Mouse (Mus musculus) regulatory T cell (primary cell): ENCODE data around the gene Foxe3.

Experiments
- in situ Hi-C: fragments of 300-600 bp; cut with MboI, MseI; formaldehyde crosslinking; loops from one replicate; pipeline ENCODE4 v1.15.1; 2025; ENCODE audit warnings: high pct_unique_total_duplicates

The Foxe3 gene

DNA sequence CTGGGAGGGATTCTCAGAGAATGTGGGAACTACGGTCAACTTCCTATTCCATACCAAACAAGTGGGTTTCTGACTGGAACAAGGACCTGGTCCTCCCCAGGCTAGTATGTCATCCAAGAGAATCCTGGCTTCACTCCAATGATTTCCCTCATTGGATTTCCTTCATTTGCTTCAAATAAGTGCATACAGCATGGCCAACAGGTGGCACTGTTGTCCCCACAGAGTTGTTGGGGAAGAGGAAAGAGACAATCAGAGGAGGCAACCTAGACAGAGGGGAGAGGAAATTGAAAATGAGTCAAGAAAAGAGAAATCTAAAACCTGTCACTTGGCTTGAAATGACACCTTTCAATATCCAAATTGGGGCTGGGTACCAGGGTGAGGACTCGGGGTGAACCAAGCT is 8.7 kb downstream of the Foxe3 start:
- in situ Hi-C loops: no loop called here

DNA sequence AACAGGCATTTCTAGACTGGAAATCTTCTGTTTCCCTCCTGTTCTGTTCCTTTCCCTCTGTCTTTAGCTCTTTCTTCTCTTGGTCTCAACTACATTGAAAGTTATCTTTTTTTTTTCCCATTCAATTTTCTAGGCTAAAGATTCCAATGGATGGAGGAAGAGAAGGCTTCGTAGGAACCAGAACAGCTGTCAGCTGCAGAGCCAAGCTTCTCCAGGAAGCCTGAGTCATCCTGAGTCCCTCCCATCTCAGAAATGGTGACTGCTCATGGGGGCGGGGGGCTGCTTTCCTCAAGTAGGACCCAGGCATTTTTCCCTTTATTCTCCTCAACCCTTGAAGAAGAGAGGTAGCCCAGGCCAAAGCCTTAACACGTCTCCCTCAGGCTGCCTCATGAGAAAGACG is 9.8 kb downstream of the Foxe3 start:
- in situ Hi-C loops: no loop called here

DNA sequence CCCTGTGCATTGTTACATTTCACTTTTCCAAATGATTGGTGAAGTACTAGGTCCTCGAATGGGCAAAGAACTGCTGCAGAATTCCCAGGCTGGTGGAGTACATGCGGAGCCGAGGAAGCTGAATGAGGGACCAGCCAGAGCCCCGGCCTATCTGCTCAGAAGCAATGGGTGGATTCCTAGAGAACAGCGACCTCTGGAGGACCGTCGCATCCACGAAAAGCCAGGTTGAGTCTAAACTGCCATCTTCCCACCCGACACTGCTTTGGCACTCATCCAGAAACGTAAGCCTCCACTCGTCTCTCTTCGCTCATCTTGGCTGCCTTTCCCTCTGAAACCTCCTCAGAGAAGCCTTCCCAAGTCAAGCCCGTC is 12.2 kb downstream of the Foxe3 start:
- in situ Hi-C loops: no loop called here

DNA sequence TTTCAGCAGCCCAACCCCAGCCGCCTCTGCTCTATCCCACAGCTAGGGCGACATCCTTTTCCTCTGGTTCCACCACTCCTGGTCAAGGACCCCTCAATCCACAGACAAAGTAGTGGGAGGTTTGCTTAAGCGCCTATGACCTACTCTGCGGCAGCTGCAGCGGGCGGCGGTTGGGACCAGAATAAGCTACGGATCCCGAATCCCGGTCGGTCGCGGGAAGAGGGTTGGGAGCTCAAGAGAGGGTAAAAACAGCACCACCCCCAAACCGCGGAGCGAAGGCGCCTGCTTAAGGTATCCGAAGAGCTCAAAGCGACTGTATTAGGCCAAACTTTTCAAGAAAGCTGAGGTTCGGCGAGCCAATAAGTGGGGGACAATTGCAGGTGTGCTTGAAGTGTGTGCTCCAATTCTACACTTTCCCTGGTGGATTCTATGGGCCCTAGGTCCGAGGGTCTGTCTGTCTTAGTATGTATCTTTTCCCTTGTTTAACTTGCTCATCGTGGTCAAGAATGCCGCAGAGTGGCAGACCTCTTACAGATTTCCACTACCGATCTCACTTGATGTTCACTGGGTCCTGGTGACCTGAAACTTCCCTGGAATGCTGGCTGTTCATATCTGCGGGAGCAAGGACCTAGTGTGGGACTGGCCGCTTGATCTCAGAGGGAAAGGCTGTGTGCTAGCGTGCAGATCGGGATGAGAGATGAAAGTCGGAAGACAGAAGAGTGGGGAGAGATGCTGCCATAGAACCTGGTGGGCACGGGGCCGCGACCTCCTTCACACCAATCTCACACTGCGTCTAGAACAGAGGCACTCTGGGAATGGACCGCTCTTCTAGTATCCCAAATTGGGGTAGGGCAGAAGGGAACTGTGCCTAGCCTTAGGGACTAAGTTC is 12.9 kb downstream of the Foxe3 start:
- in situ Hi-C loops: no loop called here

DNA sequence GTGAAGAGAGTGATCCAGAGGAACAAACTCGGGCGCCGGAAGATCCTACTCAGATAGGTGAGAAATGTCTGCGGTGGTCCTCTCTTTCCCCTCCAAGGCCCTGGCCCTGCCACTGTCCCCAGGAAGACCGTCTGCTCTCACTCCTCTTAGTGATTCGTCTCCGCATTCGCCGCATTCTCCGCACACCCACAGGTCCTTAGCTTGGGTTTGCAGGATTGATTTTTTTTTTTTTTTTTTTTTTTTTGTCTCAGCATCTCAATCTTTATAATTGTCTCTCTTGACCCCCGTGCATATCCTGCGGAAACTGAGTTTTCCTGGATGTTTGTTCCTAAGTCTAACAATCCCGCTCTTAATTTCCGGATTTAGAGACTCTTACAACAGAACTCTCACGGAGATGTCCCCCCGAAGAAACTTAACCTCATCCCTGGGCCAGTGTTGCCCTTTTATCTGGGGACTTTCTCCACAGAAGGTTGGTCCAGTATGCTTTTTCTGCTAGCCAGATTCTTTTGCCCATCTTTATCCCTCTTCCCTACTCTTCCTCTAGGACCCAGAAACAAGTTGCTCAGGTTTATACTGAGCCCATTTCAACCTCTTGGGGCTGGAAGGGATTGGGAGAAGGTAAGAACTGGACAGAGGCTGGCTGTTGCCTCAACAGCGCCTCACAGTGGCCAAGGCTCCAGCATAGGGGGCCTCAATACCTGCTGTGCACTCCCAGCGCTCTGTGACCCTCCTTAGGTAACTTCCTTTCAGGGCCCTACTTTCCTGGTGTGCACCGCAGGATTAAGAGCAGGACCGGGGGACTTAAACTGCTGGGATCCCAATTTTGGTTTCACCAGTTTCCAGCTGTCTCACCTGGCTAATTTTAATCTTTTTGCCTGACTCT is 16.0 kb downstream of the Foxe3 start:
- in situ Hi-C loops: no loop called here

DNA sequence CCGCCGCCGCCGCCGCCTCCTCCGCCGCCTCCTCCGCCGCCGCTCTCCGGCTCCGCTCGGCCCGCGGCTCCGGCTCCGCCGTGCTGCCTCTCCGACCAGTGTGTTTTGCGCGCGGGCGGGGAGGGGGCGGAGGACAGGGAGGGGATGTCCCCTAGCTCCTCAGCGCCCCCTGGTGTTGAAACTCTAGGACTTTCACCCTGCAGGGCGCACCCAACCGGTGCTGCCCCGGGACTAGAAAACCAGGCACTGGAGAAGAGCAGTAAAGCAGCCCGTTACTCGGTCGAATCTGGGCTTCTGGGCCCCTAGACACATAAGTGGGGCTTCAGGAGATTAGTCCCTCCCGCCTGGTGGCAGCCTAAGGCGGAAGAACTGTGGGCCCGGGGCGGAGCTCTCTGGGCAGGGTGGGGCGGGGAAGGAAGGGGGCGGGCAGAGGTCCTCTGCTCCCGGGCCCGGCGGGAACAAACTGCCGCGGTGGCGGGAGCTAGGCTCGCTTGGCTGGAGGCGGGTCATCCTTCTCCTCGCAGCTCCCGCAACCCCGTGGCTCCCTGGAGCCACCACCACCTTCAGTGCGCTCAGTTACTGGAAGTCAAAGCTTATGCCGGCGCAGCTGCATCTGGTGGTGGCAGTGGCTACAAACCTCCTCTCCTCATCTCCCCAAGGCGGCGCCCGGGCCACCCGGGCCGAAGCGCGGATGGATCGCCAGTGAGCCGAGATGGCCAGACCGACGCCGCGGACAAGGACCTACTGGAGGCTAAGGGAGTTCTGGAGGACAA is 16.8 kb downstream of the Foxe3 start, which contains the start of gene Foxd2:
Gene Foxd2, minus strand, starts transcription at position 45 of the 773 bp plus-strand sequence.
- in situ Hi-C loops: no loop called here

DNA sequence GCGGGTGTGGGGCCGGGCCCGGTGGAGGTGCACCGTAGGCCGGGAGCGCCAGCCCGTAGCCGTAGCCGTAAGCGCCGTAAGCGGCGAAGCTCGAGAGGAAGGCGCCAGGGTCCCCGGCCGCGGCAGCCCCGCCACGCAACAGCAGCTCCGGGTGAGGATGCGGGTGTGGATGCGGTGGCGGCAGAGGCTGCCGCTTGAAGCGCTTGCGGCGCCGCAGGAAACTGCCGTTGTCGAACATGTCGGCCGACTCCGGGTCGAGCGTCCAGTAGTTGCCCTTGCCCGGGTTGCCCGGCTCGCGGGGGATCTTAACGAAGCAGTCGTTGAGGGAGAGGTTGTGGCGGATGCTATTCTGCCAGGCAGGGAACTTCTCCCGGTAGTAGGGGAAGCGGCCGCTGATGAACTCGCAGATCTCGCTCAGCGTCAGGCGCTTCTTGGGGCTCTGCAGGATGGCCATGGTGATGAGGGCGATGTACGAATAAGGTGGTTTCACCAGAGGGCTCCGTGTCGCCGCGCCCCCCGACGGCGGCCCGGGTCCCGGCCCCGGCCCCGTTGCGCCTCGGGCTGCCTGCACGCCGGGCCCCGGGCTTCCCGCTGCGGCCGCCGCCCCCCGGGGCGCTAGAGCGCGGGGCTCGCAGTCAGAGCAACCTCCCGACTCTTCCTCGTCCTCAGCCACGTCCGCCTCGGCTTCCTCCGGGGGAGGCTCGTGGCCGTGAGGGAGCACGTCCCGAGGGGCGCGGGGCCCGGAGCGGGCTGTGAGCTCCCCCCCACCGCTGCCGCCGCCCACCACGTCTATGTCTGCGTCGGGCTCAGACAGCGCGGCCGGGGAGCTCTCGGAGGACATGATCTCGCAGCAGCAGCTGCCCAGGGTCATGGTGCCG is 17.6 kb downstream of the Foxe3 start:
- in situ Hi-C loops: no loop called here

DNA sequence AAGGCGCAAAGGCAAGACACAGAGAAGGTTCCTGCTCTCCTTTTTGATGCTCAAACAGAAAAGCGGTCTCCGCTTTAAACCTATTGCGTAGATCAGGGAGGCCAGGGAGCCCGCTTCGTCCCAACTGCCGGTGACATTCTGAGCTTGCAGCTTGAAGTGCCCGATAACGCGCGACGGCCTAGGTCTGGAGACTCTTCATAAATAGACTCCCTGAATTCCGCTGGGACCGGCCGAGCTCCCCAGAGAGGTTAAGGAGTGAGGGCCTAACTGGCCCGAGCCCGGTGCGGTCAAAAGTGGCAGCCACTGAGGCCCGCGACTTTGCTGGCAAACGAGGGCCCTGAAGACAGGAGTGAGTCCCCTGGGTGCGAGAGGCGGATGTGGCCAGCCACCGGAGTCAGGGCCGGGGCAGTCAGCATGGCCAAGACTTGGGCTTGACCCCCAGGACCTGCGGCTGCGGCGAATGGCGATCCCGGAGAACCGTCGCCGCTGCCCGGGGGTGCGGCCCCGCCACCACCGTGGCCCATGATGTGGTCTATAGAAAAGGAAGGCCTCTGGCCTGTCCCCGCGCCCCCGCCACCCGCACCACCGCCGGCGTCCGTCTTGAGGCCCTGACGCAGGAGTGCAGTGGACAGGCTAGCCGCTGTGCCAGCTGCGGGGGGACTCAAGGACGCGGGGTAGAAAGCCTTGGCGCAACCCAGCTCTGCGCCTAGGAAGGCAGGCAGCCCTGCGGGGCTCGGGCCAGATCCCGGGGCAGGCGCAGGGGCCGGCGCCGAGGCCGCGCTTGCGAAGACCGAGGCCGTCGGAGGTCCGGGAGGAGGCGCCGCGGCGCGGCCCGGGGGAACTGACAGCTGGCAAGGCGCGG is 18.5 kb downstream of the Foxe3 start:
- in situ Hi-C loops: no loop called here

DNA sequence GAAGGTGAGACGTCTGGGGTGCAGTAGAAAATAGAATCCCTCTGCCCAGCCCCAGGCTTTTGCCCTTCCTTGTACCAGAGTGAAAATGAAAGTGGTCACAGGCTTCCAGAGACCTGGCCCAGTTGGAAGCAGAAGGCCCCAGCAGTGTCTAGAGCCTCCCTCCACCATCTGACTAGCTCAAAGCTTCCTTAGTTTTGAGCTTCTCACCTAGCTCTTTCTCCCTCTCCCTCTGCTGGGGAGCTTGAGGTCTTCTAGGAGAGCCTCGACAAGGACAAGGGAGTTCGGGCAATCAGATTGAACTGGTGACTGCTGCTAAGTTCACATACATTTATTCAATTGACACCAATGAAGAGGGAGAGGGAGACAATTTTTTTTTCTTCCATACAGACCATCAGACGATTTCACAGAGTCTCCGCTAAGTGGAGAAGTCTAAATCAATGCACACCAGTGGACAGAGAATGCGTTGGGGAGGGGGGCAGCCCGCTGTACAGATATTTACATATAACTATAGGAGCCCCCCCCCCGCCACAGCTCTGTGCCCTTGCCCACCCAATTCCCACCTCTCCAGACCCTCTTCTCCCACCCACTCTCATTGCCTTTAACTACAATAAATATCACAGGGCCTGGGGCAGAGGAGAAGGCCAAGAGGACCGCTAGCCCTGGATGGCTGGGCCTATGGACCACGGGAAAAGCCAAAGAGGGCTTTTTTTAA is 19.7 kb downstream of the Foxe3 start:
- in situ Hi-C loops: no loop called here

DNA sequence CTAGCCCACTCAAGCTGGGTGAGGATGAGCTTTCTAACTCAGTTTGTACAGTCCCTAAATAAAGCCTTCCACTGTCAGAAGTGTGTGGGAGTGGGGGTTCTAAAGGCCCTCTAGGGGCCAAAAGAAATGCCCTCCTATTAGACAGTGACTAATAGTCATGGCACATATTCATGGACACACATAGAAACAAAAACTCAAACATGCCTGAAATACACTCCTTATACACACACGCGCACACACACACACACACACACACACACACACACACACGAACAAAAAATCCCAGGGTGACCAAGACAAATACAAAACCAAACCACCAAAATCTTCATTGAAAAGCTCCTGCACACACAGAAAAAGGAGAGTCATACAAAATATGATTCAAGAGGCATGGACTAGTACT is 20.3 kb downstream of the Foxe3 start:
- in situ Hi-C loops: no loop called here

DNA sequence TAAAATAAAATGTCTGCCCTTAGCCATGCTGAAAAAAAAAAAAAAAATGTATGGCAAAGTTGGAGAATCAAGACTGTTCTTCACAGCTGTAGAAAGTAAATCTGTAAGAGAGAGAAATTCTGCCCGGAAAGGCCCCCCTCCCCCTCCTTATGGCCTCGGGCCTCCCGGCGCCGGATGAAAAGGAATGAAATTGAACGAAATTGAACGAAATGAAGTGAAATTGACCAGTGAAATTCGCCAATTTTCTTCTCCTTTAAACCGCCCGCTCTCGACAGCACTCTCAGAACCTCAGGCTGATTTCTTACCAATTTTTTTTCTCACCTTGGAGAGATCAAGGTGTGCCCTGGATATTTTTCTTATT is 22.4 kb downstream of the Foxe3 start:
- in situ Hi-C loops: no loop called here

DNA sequence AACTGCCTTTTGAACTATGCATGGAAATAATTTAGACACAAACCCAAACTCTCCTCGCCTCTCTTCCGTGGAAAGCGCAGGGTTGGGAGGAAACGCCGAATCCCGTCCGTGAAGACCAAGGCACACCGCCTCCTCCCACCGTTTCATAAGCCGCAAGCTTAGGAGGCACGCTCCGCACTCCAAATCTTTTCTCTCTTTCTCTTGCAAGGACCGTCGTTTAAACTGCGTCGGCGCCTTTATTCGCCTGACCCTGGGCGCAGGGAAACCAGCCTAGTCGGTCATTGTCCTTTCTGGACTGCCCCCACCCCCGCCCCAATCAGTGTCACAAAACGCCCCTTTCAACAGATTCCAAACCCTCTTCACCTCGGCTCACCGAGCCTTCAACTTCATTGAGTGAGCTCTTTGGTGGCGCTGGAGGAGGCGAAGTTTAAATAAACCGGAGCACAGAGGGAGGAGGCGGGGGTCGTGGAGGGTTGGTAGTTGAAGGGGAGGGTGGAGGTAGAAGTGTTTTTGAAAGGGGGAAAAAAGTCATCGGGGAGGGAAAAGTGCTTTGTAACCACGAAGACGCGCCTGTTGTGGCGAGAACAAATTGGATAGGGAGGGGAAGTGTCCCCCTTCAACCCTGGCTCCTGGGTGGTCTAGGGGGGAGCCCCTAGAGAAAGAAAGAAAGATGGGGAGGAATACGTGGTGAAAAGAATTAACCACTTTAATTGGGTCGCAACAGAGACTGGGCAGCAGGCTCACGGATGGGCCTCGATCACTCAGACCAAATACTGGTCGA is 23.0 kb downstream of the Foxe3 start:
- in situ Hi-C loops: no loop called here

DNA sequence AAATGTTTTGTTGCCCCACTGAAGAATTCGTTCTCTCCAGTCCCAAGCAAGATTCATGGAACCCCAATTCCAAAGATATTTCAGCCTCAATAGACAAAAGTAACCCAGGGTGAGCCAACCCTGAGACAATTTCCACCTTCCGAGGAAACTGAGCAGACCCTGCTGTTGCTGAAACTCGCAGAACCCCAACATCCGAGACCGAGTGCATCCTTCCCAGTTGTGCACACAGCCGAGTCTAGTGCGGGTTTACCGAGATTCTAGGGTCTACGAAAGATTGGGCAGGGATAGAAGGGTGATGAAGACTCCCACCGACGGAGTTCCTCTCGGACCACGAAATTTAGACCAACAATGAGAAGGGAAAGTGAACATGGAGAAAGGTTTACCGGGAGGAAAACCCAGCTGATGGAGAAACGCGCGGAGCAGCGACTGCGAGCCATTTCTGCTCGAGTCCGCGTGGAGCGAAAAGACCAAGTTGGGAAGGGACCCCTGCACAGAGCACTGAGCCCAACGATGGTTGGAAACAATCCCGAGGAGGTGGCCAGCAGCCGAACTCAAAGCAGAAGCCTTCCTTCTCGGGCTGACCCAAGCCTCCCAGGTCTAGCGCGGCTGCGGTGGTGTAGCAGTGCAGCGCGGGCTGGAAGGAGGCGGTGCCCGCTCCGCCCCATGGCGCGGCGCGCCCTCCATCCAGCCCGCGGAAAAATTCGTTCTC is 24.0 kb downstream of the Foxe3 start:
- in situ Hi-C loops: no loop called here

DNA sequence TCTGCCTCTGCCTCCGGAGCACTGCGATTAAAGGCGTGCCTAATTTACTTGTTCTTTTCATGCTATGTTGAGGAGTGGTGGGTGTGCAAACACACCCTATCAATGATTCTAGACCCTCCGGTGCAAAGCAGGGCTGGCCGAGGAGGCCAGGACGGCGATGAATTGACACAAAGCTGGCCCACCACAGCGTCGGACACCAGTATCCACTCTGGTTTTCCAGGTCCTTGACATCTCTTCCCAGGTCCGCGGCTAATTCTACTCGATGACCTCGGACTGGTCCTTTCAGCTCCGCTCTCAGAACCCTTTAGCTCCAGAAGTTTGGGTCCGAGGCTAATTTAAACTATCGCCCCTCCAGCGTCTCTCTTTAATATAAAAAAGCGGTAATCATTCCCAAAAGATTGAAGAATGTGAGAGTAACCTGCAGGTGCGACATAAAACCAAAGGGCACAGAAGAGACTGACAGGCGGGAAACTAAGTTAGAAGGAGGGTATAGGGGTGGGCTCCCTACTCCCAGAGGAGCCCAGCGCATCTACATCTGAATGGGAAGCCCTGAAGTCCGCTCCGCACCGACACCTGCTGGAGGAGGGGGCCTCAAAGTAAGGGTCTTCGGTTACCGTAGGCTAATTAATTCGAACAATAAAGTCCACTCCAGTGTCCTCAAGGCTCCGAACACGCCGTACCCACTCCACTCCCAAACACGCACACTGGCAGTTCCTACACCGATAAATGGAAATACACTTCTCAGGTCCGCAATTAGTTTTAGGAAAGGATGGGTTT is 24.8 kb downstream of the Foxe3 start:
- in situ Hi-C loops: no loop called here

DNA sequence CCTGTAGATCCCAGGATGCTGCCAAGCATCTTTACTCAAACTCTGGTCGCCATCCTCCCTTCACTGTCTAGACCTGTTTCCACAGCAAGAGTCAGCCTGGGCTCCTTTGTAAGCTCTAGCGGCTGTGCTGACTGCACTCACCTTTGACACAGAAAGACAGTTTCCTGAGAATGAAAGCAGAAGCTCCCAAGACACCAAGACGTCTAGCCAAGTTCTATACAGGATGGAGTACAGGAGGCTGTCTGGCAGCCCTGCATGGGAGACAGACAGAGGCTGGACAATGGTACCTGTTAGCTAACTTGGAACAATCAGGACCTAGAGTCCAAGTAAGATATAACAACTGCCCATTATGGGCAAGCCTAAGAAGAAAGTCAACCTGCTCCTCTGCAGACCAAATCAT is 25.9 kb downstream of the Foxe3 start:
- in situ Hi-C loops: no loop called here

DNA sequence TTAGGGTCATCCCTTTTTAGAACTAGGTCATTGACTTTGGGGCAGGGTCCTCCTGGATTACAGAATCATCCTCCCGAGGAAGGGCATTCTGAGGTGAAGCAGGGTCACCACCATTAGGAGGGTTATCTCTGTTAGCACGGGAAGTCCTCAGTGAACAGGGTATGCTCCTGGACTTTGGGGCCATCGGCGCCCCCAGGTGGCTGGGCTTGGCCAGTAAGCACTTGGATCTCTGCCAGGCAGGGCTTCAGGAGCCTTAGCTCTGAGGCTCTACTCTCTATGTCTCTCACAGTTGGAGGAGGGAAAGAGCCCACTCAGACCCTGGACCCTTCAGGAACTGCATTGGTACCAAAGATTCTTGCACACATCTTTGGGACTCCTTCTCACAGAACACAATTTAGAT is 28.0 kb downstream of the Foxe3 start:
- in situ Hi-C loops: no loop called here

DNA sequence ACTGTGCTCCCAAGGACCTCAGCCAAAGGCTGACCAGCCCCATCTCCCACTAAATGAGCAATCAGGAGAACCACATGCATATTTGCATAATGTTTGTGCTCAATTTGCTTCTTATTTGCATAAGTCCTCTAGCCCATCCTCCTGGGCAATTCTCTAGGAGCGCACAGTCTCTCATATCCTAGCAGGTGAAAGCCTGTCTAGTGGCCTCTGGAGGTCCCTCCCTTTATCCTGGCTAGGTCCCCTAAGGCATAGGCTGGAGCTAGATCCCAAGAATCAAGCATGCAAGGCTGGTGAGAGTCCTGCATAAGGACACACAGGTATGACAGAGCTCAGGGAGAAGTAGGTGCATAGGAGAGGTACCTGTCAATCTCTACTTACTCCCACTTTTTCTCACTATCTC is 43.6 kb downstream of the Foxe3 start:
- in situ Hi-C loops: no loop called here
